ENCODE assay signal across 27 mouse cellular contexts in genomic region chr19:28908693-28909092, GRCm38 (mm10). TPM values are rescaled to one million over a fixed set of nuclear protein-coding genes. Genes with fewer than 3 reads are reported as not detected.
DNase-seq lines count a peak whose midpoint lies in the region; ATAC-seq and TF ChIP-seq lines count a peak whose summit lies in the region.
"Had no signal": no experiment of that assay in that cellular context is flagged by ENCODE, and none has a peak within 500 bp of the region (broad histone marks: within the 10 kb centered on the region; RNA-seq: fewer than 3 reads in every experiment).

No protein-coding gene starts in this region.

- H3K27me3 ChIP-seq in embryonic facial prominence, embryonic 14.5 days (replicated peaks; ENCODE audit: control insufficient read depth, insufficient read depth, low read length), result no peaks in the 10 kb centered on the region
- H3K27me3 ChIP-seq: forebrain, embryonic 12.5 days; heart, embryonic 12.5 days; intestine, embryonic 15.5 days; liver, embryonic 13.5 days; midbrain, embryonic 13.5 days had no signal

- DNase-seq in layer of hippocampus, adult 2 months (ENCODE audit: low spot score in 2 of 2), result peak in 1 of 2 experiments; percentile 53
- DNase-seq in layer of hippocampus, adult 11-12 months (ENCODE audit: low spot score), result no peak
- DNase-seq in brain, adult 2 months (ENCODE audit: low read depth, low spot score), result peak; percentile 80
- peak; percentile 8 for DNase-seq in embryonic facial prominence, embryonic 14.5 days (ENCODE audit: low spot score)
- DNase-seq in right cerebral cortex, postnatal 25 days, result peak; percentile 65
- no peak for DNase-seq in lung, postnatal 25 days (ENCODE audit: low spot score)
- DNase-seq in yolk sac, embryonic 10.5 days (ENCODE audit: low spot score), result no peak
- DNase-seq: adrenal gland, adult 2 months; cerebellum, adult 8-10 months; cerebellum, postnatal 36 days; gastrocnemius, postnatal 10 days; heart, adult 18-20 months; heart, postnatal 10 days; kidney, adult 9 months; kidney, postnatal 25 days; liver, embryonic 13.5 days; lung, adult 2 months; lung, postnatal 14 days; thymus, adult 2 months; thymus, postnatal 4 days had no signal

- WGBS in embryonic facial prominence, embryonic 14.5 days, result 50% methylated on average over 9 of the region's 9 CpGs

- H3K27ac ChIP-seq in layer of hippocampus, adult 2 months, result peak overlapping the region; percentile 62
- H3K27ac ChIP-seq in embryonic facial prominence, embryonic 14.5 days (replicated peaks; ENCODE audit: low read depth, low read length), result no peak overlapping the region
- H3K27ac ChIP-seq: forebrain, embryonic 12.5 days; hindbrain, embryonic 10.5 days; intestine, embryonic 15.5 days; liver, embryonic 13.5 days; midbrain, embryonic 13.5 days had no signal

- H3K4me1 ChIP-seq in embryonic facial prominence, embryonic 14.5 days (ENCODE audit: control insufficient read depth, insufficient read depth, low read length), result peaks cover 14% of the 10 kb centered on the region
- H3K4me1 ChIP-seq: forebrain, embryonic 12.5 days; intestine, embryonic 15.5 days; liver, embryonic 13.5 days had no signal

- no peak for TF ChIP-seq CTCF in layer of hippocampus, adult 2 months (conservative IDR thresholded peaks at IDR 0.05)

- no peak for ATAC-seq in embryonic facial prominence, embryonic 14.5 days (ENCODE audit: low read depth)
- ATAC-seq: hindbrain, embryonic 16.5 days; intestine, embryonic 15.5 days; midbrain, embryonic 13.5 days had no signal

- H3K4me3 ChIP-seq in layer of hippocampus, adult 2 months, result no peak overlapping the region
- H3K4me3 ChIP-seq in embryonic facial prominence, embryonic 14.5 days (ENCODE audit: low read depth, low read length), result no peak overlapping the region
- H3K4me3 ChIP-seq: forebrain, embryonic 12.5 days; heart, embryonic 12.5 days; hindbrain, embryonic 10.5 days; intestine, embryonic 15.5 days; liver, embryonic 13.5 days; midbrain, embryonic 13.5 days had no signal

- H3K4me2 ChIP-seq in embryonic facial prominence, embryonic 14.5 days (ENCODE audit: low read depth, low read length), result no peak overlapping the region
- H3K4me2 ChIP-seq: forebrain, embryonic 12.5 days; heart, embryonic 12.5 days; intestine, embryonic 15.5 days; liver, embryonic 13.5 days; midbrain, embryonic 13.5 days had no signal

- H3K9ac ChIP-seq in embryonic facial prominence, embryonic 14.5 days (ENCODE audit: low read depth, low read length), result no peak overlapping the region
- H3K9ac ChIP-seq: forebrain, embryonic 12.5 days; heart, embryonic 12.5 days; intestine, embryonic 15.5 days; liver, embryonic 13.5 days; midbrain, embryonic 13.5 days had no signal

- no peaks in the 10 kb centered on the region for H3K36me3 ChIP-seq in embryonic facial prominence, embryonic 14.5 days (ENCODE audit: control insufficient read depth, insufficient read depth, low read length)
- H3K36me3 ChIP-seq: forebrain, embryonic 12.5 days; heart, embryonic 12.5 days; hindbrain, embryonic 10.5 days; intestine, embryonic 15.5 days; liver, embryonic 13.5 days had no signal

- no peaks in the 10 kb centered on the region for H3K9me3 ChIP-seq in embryonic facial prominence, embryonic 14.5 days (ENCODE audit: control insufficient read depth, low read length)
- H3K9me3 ChIP-seq: forebrain, embryonic 12.5 days; heart, embryonic 12.5 days; hindbrain, embryonic 10.5 days; intestine, embryonic 15.5 days; liver, embryonic 13.5 days; midbrain, embryonic 13.5 days had no signal

RNA-seq across cellular contexts. Expression of gene Plpp6, which starts 55.1 kb away (rescaled TPM):
- 10 to 100 TPM; 51.2 to 52.4 TPM for total RNA-seq in layer of hippocampus, adult 2 months (2021)
- polyA plus RNA-seq in embryonic facial prominence, embryonic 14.5 days (2014; fragmentation: Nextera tagmentation; extraction: Ambion mirVana), result 8.4 and 9.3 TPM in 2 replicates

RNA-seq across cellular contexts. Expression of gene 4430402I18Rik, which starts 58.9 kb away (rescaled TPM):
- 1 to 10 TPM; 7.4 to 9.2 TPM for total RNA-seq in layer of hippocampus, adult 2 months (2021)
- 1.4 and 1.8 TPM in 2 replicates for polyA plus RNA-seq in embryonic facial prominence, embryonic 14.5 days (2014; fragmentation: Nextera tagmentation; extraction: Ambion mirVana)
- total RNA-seq: neutrophil, adult 5-6 weeks had no signal

Comparison
In these comparisons a context has a peak if more than half of its experiments do, and no peak if none do; other contexts are left out.
1. DNase-seq: peak in brain, adult 2 months (single experiment), embryonic facial prominence, embryonic 14.5 days (single experiment) and right cerebral cortex, postnatal 25 days (single experiment); none in layer of hippocampus, adult 11-12 months (single experiment), lung, postnatal 25 days (single experiment) and yolk sac, embryonic 10.5 days (single experiment).